Mouse (Mus musculus): ENCODE results near the gene Otulinl.

DNA sequence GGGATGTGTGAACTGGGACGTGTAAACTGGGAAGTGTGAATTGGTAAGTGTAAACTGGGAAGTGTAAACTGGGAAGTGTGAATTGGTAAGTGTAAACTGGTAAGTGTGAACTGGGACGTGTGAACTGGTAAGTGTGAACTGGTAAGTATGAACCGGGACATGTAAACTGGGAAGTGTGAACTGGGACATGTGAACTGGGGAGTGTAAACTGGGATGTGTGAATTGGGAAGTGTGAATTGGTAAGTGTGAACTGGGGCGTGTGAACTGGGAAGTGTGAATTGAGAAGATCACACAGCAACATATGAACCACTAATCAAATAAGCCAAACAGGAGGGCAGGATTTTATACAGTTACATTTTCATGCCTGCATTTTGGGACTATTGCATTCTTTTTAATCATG, 23.0 kb downstream of the Otulinl start:
- TF ChIP-seq ZC3H11A (IDR thresholded peaks at IDR 0.05; ENCODE audit: borderline replicate concordance, low read depth, low read length) (no peak), MAFK (IDR thresholded peaks at IDR 0.05; ENCODE audit: insufficient read depth, low read depth, low read length) (no peak), HCFC1 (IDR thresholded peaks at IDR 0.05; ENCODE audit: borderline replicate concordance, insufficient read depth, low read length) (no peak), CHD2 (IDR thresholded peaks at IDR 0.05; ENCODE audit: low read depth, low read length) (no peak), ZNF384 (IDR thresholded peaks at IDR 0.05; ENCODE audit: low read depth, low read length) (no peak)
